Mouse (Mus musculus) megakaryocyte-erythroid progenitor cell, adult 5-6 weeks (primary cell): ENCODE measurements around the gene Sept12. TPM values are rescaled to one million over a fixed set of nuclear protein-coding genes. Genes with fewer than 3 reads are reported as not detected.
A peak's percentile ranks its signal among the peaks of the same experiment; 100 is the strongest.

Experiments
- ATAC-seq: replicated peaks from 2 replicates; pipeline ENCODE4 v1.8.0; 2016; ENCODE audit warnings: mild to moderate bottlenecking, inconsistent platforms; ENCODE audit not compliant: severe bottlenecking, poor library complexity, low FRiP score, low TSS enrichment
- total RNA-seq, 2 experiments: library from RNA; stranded (forward) in 1 of 2; stranded (reverse) in 1 of 2; fragments of 200-1000, 215-1000 nt in 1 of 2; fragments of >200 nt in 1 of 2; fragmentation: Nextera tagmentation in 1 of 2; gene quantifications; 2 replicates each; pipeline ENCODE4 v1.2.3; 2014 to 2017

Sept12 gene
- total RNA-seq, 2 experiments from 2014 or later = not detected

GRCm38 (mm10) chr16:4978275-4979051 is 19.2 kb downstream of the Sept12 start:
- peak; percentile 81 for ATAC-seq

DNA sequence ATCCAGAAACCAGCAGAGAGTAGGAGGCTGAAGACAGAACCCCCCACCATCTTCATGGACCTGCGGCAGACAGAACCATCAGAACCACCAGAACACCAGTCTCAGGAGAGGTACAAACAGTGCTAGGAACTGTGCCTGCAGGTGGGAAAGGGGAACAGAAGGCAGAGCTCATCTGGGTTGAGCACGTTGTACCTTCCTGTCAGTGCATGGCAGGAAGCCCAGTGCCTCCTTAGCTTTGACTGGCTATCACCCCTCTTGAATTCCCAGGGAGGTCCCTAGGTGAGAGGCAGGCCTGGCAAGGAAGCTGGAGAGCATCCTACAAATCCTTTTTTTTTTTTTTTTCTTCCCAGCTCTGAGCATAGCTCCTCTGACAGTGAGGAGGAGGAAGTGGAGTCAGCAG is 21.5 kb downstream of the Sept12 start:
- ATAC-seq = no peak

GRCm38 (mm10) chr16:4974521-4974920 is 23.1 kb downstream of the Sept12 start:
- no peak for ATAC-seq

- ATAC-seq = no peak
Observed at GRCm38 (mm10) chr16:4971626-4972025, 26.0 kb downstream of the Sept12 start.

DNA sequence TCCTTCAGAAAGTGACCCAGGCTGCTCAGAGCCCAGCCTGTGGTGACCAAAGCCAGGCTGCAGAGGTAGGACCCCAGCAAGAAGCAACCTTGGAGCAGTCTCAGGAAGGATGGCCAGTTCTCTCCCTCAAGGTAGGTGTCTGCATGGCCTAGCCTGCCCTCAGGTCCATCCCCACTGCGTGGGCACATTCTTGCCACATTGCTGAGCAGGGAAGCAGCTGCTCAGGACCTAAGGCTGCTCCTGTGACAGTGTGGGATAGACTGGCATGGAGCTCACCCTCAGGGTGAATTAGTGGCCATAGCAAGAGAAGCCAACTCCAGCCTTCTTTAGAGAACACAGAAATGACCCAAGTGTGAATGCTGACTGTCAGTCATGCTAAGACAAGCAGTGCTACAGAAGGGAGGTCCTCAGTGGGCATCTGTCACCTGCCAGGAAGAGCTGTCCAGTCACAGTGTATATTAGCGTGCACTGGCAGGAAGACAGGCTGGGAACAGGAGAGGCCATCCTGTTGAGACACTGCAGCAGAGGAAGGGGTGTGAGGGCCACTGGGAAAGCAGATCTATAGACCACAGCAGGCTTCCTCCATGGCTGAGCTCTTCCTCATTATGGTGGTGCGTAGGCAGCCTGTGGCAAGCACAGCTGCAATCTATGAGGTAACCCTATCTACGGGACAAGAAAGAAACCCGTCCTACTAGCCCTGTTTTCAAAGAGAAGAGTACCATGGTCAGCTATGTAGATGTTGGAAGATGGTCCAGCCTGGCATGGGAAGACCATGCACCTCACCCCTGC is 28.4 kb downstream of the Sept12 start:
- no peak for ATAC-seq

GRCm38 (mm10) chr16:4968426-4968825 is 29.2 kb downstream of the Sept12 start:
- no peak for ATAC-seq

GRCm38 (mm10) chr16:4965392-4966129 is 32.1 kb downstream of the Sept12 start:
- no peak for ATAC-seq

GRCm38 (mm10) chr16:4964731-4965391 is 32.8 kb downstream of the Sept12 start:
- ATAC-seq = peak; percentile 16; the same call in 1 of the 2 replicates

DNA sequence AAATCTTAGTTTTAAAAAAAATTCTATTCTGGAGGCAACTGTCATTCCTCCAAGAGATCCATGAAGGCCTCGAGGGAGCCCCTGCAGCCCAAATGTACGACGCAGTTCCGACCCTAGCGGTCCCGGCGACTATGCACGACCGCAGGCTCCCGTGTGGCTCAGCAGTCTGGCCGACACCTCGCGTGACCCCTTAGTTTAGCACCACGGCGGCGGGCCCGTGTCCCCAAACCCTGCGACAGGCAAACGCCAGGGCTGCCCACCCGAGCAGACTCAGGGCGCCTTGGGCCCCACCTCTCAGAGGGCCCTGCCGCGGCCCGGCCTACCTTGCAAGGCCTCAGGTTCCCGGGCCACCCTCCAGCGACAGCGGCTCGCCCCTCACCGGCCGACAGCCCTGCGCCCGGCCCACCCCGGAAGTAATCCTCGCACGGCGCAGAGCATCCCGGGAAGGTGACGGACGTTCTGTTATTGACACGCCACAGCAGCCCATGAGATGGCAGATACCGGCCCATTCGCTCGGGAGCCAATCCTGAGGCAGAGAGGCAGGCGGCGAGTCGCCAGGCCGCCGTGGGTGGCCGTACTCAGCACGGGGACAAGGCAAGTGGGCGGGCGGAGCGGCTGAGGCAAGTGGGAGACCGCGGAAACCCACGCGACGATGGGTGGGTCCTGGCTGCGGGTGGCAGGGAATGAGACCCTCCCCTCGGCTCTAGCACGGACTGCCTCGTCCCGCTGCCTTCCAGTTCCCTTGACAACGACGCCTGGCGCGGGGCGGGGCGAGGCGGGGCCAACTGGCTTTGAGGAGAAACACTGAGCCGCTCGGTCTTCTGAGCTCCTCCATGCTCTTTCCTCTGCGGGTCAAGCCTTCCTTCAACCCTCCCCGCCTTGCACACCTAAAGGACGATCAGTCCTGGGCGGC is 33.6 kb downstream of the Sept12 start, which contains the start of gene Anks3:
Anks3 (minus strand) TSS at position 409 of the 913 bp plus-strand sequence.
- ATAC-seq = peak; percentile 95

DNA sequence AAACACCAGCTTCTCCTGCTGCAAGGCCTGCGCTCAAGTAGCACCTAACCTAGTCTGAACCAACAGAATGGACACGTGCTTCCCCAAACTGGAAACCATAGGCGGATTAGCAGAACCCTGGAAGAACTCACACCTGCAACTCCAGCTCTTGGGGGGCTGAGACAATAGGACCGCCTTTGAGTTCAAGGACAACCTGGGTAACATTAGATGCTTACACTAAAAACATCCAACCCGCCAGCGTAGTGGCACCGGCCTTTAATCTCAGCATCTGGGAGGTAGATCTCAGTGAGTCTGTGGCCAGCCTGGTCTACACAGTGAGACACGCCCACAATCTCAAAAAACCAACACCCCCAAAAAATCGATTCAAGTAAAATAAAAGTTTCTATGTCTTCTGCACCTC is 34.3 kb downstream of the Sept12 start:
- ATAC-seq = no peak

- no peak for ATAC-seq
Observed at GRCm38 (mm10) chr16:4960260-4960659, 37.4 kb downstream of the Sept12 start.

DNA sequence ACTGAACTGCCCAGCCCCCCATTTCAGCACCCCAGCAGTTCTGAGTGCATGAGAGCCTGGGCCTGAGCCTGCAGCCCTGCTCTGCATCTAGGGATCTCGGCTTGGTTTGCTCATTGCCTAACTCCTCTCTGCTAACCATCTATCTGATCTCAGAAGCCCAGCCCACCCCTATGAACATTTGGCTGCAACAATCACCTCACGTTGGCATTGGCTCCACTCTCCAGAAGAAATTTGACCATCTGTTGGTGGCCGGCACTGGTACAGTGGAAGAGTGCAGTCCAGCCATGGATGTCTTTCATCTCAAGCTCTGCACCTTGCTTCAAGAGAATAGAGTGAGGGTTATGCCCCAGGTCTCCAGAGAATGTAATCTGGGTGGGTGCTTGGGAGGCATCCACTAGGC is 40.2 kb downstream of the Sept12 start:
- ATAC-seq = no peak

- no peak for ATAC-seq
Observed at GRCm38 (mm10) chr16:4956609-4957008, 41.0 kb downstream of the Sept12 start.

- no peak for ATAC-seq
Observed at GRCm38 (mm10) chr16:4947378-4947777, 50.3 kb downstream of the Sept12 start.

DNA sequence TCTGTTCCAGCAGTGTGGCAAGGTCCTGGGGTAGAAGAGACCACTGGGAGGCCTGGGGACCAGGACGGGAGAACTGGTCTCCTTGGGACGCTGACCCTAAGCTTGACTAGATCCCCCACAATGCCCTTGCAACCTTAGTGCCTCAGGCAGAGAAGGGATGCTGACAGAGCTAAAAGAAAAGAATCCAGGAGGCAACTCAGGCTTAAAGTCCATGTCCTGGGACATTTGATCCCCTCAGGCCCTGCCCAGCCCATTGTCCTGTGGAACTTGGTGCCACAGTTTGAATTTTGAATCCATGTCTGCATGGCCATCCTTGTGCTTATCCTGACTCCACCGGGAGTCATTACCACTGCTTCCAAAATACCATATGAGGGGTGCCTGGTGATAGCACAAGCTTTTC is 51.5 kb downstream of the Sept12 start:
- ATAC-seq = no peak

- ATAC-seq = no peak
Observed at GRCm38 (mm10) chr16:4945415-4945814, 52.2 kb downstream of the Sept12 start.

DNA sequence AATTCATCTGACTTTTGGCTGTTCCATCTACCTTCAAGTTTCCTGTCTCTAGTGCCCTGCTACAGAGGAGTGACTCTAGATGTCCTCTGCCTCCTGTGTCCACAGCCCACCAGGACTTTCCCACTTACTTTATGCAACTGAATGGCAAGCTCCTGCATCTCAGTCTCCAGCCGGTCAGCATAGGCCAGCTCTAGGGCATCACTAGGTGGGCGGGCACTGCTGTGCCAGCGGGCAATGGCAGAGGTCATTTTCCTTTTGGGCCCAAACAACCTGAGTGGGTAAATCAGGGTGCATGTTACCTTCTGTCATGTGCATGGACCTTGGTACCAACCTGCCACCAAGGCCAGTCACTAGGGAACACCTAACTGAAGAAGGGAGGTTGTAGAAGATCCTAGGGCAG is 54.2 kb downstream of the Sept12 start:
- ATAC-seq = no peak

- no peak for ATAC-seq
Observed at GRCm38 (mm10) chr16:4942868-4943267, 54.8 kb downstream of the Sept12 start.

GRCm38 (mm10) chr16:4941016-4941415 is 56.6 kb downstream of the Sept12 start:
- no peak for ATAC-seq
